Mouse (Mus musculus) gastrocnemius, adult 2 months (tissue): ENCODE measurements at regions not wholly inside any gene's neighbourhood (a gene's known extent, or its start where the extent isn't known, plus 50 kb on each side); places are given as distances from the start of the nearest gene placed in this dataset.
"Not testable (repeated sequence)": the region's sequence is repeated elsewhere in the genome, so short reads cannot be mapped to it uniquely, and the experiment has no call there.

Experiments used
- DNase-seq: peaks from one replicate; pipeline ENCODE4 v3.0.0; 2022
- H3K27ac ChIP-seq: fragments of 200-600 bp; 2 replicates; pipeline ENCODE4 v1.8.1; 2022; ENCODE audit warnings: mild to moderate bottlenecking
- H3K4me3 ChIP-seq: fragments of 200-600 bp; 2 replicates; pipeline ENCODE4 v1.8.1; 2022; ENCODE audit warnings: mild to moderate bottlenecking, moderate library complexity
- CTCF ChIP-seq: fragments of 200-600 bp; IDR thresholded peaks from 2 replicates; pipeline ENCODE4 v1.8.1; 2022; ENCODE audit warnings: antibody characterized with exemption, mild to moderate bottlenecking, moderate library complexity
- intact Hi-C: fragments of 180-260 bp; cut with DNase I; formaldehyde crosslinking; loops from one replicate; pipeline ENCODE4 v1.15.1; 2025

GRCm38 (mm10) chr6:62889194-62889593, 366.5 kb upstream of the Grid2 start:
- no peak for DNase-seq
- no peak for TF ChIP-seq CTCF
- H3K4me3 ChIP-seq: no peak overlapping the region
- intact Hi-C loops: no loop called here
- H3K27ac ChIP-seq: no peak overlapping the region

GRCm38 (mm10) chr6:62912758-62913157, 342.9 kb upstream of the Grid2 start:
- no peak for TF ChIP-seq CTCF
- Histone ChIP-seq H3K4me3 (no peak overlapping the region), H3K27ac (no peak overlapping the region)
- DNase-seq: no peak
- intact Hi-C loops: no loop called here

GRCm38 (mm10) chr6:62917059-62917458, 338.6 kb upstream of the Grid2 start:
- intact Hi-C loops, H3K4me3 ChIP-seq, H3K27ac ChIP-seq, DNase-seq: not testable (repeated sequence)

- intact Hi-C loops: no loop called here
- DNase-seq: peak; percentile 56
- TF ChIP-seq CTCF: no peak
- no peak overlapping the region for H3K27ac ChIP-seq
- H3K4me3 ChIP-seq: no peak overlapping the region
These were observed 337.7 kb upstream of the Grid2 start for GRCm38 (mm10) chr6:62917956-62918355.

GRCm38 (mm10) chr6:62919092-62919491, 336.6 kb upstream of the Grid2 start:
- peak; percentile 17 for DNase-seq
- intact Hi-C loops: no loop called here
- H3K27ac ChIP-seq: no peak overlapping the region; the same call in 1 of the 2 replicates
- no peak for TF ChIP-seq CTCF
- no peak overlapping the region for H3K4me3 ChIP-seq
